Mouse (Mus musculus): ENCODE measurements around the gene Atp9a. TPM values are rescaled to one million over a fixed set of nuclear protein-coding genes. Genes with fewer than 3 reads are reported as not detected.
A peak's percentile ranks its signal among the peaks of the same experiment; 100 is the strongest.

The Atp9a gene
- polyA plus RNA-seq, 1 experiment from 2014 or later, result 12.4 TPM

DNA sequence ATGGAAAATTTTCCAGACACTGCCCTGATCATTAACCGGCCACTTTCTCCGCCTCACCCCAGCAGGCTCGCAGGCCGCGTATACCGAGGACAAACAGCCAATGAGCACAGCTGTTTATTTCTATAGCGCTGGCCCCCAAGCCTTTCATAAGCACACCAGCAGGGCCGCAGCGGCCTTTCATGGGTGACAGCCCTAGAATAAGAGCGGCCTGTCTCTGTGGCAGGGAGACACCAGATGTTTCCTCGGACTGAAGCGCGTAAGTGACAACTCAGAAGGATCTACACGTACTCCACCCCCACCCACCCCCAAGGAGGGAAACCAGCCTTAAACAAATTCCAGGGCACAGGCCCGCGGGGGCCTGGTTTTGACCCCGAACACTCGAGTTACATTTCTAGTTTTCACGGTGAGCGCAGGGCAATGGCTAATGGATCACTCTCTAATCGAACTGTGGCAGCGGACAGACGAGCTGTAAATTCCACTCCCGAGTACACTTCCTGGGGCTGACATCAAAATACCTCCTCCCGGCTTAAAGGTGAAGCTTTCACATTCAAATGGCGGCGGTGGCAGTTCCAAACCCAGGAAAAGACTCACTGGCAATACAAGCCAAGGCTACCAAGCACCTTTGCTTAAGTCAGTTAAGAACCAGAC, 47.7 kb downstream of the Atp9a start:
- Histone ChIP-seq H3K4me3 (ENCODE audit: low read length) (peak overlapping the region; percentile 9; the same call in 1 of the 2 replicates), H3K27ac (ENCODE audit: low read length) (0 out of 2 replicates have a peak overlapping the region, but pooled peaks have one; percentile 6), H3K4me2 (replicated peaks; ENCODE audit: low read depth, low read length) (peak overlapping the region; percentile 49)

DNA sequence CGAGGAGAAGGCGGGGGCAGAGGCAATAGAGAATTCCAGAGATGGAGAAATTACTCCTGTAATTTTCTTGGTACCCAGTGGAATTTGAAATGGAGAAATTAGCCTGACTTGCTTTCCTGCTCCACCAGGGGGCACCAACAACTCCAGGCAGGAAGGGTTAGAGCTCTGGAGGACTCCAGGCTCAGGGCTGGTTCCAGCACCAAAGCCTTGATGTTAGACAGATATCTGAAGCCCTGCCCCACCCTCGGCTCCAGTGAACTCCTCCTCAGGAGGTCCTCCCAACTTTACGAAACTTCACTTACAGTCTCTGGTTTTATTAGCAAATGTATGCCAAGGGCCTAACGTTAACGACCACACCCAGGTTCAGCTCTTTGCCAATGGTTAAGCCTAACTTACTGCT, 50.4 kb downstream of the Atp9a start:
- H3K27me3 ChIP-seq (ENCODE audit: insufficient read depth, low read length), result no peaks in the 10 kb centered on the region
- 50% methylated on average over 6 of the region's 6 CpGs for WGBS
- no peak overlapping the region for H3K4me3 ChIP-seq (ENCODE audit: low read length)
- peaks cover 5% of the 10 kb centered on the region; the same call in 1 of the 2 replicates for H3K9me3 ChIP-seq (ENCODE audit: low read length)
- peaks cover 10% of the 10 kb centered on the region for H3K4me1 ChIP-seq (ENCODE audit: insufficient read depth, low read length)
- no peak overlapping the region for H3K4me2 ChIP-seq (replicated peaks; ENCODE audit: low read depth, low read length)
- ATAC-seq (ENCODE audit: low FRiP score, low TSS enrichment), result no peak
- no peak overlapping the region for H3K9ac ChIP-seq (replicated peaks; ENCODE audit: low read length)
- no peaks in the 10 kb centered on the region for H3K36me3 ChIP-seq (ENCODE audit: insufficient read depth, low read length)
- no peak overlapping the region for H3K27ac ChIP-seq (ENCODE audit: low read length)

More for the DNA sequence above, 47.7 kb downstream of the Atp9a start:
- 0 out of 2 replicates have a peak, but pooled peaks have one; percentile 25 for ATAC-seq (ENCODE audit: low FRiP score, low TSS enrichment)
- peaks cover 10% of the 10 kb centered on the region for H3K4me1 ChIP-seq (ENCODE audit: insufficient read depth, low read length)
- no peaks in the 10 kb centered on the region for H3K36me3 ChIP-seq (ENCODE audit: insufficient read depth, low read length)
- peaks cover 5% of the 10 kb centered on the region; the same call in 1 of the 2 replicates for H3K9me3 ChIP-seq (ENCODE audit: low read length)
- no peaks in the 10 kb centered on the region for H3K27me3 ChIP-seq (ENCODE audit: insufficient read depth, low read length)
- peak overlapping the region; percentile 55 for H3K9ac ChIP-seq (replicated peaks; ENCODE audit: low read length)
- 10% methylated on average over 27 of the region's 27 CpGs for WGBS

DNA sequence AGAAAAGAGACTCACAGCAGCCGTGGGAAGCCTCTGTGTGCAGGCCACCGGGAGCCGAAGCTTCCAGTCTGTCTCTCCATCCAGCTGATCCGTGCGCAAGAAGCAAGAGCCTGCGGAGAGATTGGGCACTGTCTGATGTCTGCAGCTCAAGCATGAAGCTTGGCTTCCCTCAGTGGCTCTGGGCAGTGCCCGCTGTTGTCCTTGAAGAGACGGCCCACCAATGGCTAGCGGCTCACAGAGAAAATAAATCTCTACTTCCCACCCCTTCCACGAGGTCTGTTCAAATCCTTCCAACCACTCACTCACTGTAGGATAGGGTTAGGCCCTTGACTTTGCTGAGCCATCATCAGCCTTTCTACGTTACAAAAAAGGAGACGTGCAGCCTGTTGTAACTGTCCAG, 54.9 kb downstream of the Atp9a start:
- WGBS, result 80% methylated on average over 12 of the region's 12 CpGs
- no peaks in the 10 kb centered on the region for H3K36me3 ChIP-seq (ENCODE audit: insufficient read depth, low read length)
- no peaks in the 10 kb centered on the region for H3K9me3 ChIP-seq (ENCODE audit: low read length)
- no peaks in the 10 kb centered on the region for H3K4me1 ChIP-seq (ENCODE audit: insufficient read depth, low read length)
- H3K27ac ChIP-seq (ENCODE audit: low read length), result no peak overlapping the region
- H3K4me2 ChIP-seq (replicated peaks; ENCODE audit: low read depth, low read length), result no peak overlapping the region
- H3K9ac ChIP-seq (replicated peaks; ENCODE audit: low read length), result no peak overlapping the region
- no peak for ATAC-seq (ENCODE audit: low FRiP score, low TSS enrichment)
- no peaks in the 10 kb centered on the region for H3K27me3 ChIP-seq (ENCODE audit: insufficient read depth, low read length)
- H3K4me3 ChIP-seq (ENCODE audit: low read length), result no peak overlapping the region

DNA sequence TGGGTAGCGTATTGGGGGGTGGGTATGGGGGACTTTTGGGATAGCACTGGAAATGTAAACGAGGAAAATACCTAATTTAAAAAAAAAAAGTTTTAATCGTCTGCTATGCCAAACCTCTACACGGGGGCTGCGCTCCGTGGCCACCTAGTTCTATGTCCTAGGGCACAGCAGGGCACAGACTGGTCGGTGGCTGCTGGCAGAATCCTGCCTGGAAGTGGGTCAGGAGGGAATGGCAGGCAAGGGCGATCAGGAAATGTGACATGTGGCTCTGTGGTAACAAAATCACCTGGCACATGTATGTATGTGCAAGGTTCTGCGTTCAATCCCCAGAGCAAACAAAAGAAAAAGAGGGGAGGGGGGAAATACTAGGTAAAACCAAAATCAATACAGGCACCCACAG, 56.3 kb downstream of the Atp9a start:
- Histone ChIP-seq H3K36me3 (ENCODE audit: insufficient read depth, low read length) (no peaks in the 10 kb centered on the region), H3K27ac (ENCODE audit: low read length) (no peak overlapping the region), H3K4me2 (replicated peaks; ENCODE audit: low read depth, low read length) (no peak overlapping the region), H3K27me3 (ENCODE audit: insufficient read depth, low read length) (no peaks in the 10 kb centered on the region), H3K4me3 (ENCODE audit: low read length) (no peak overlapping the region), H3K9ac (replicated peaks; ENCODE audit: low read length) (no peak overlapping the region), H3K9me3 (ENCODE audit: low read length) (no peaks in the 10 kb centered on the region), H3K4me1 (ENCODE audit: insufficient read depth, low read length) (no peaks in the 10 kb centered on the region)
- no peak for ATAC-seq (ENCODE audit: low FRiP score, low TSS enrichment)
- 92% methylated on average over 9 of the region's 9 CpGs for WGBS

DNA sequence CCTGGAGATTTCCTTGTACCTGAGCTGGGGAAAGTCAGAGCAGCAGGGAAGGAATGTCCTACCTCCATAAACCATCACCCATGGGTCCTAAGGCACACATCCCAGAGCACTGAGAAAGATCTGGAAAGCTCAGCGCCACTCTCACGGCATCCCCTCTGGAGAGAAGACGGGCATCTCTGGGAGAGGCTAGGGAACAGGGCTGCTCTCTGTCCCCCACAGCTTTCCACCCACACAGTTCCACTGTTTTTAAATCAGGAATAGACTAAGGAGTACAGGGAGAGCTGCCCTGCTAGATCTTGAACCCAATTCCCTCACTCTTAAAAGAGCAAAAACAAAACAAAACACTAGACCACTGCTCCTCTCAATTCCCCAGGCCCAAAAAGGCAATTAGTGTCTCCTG, 57.5 kb downstream of the Atp9a start:
- peaks cover under 1% of the 10 kb centered on the region; the same call in 1 of the 2 replicates for H3K9me3 ChIP-seq (ENCODE audit: low read length)
- H3K36me3 ChIP-seq (ENCODE audit: insufficient read depth, low read length), result no peaks in the 10 kb centered on the region
- ATAC-seq (ENCODE audit: low FRiP score, low TSS enrichment), result no peak
- no peak overlapping the region for H3K4me3 ChIP-seq (ENCODE audit: low read length)
- no peaks in the 10 kb centered on the region for H3K4me1 ChIP-seq (ENCODE audit: insufficient read depth, low read length)
- H3K9ac ChIP-seq (replicated peaks; ENCODE audit: low read length), result no peak overlapping the region
- WGBS, result 85% methylated on average over 3 of the region's 3 CpGs
- no peaks in the 10 kb centered on the region for H3K27me3 ChIP-seq (ENCODE audit: insufficient read depth, low read length)
- no peak overlapping the region for H3K4me2 ChIP-seq (replicated peaks; ENCODE audit: low read depth, low read length)
- H3K27ac ChIP-seq (ENCODE audit: low read length), result no peak overlapping the region

DNA sequence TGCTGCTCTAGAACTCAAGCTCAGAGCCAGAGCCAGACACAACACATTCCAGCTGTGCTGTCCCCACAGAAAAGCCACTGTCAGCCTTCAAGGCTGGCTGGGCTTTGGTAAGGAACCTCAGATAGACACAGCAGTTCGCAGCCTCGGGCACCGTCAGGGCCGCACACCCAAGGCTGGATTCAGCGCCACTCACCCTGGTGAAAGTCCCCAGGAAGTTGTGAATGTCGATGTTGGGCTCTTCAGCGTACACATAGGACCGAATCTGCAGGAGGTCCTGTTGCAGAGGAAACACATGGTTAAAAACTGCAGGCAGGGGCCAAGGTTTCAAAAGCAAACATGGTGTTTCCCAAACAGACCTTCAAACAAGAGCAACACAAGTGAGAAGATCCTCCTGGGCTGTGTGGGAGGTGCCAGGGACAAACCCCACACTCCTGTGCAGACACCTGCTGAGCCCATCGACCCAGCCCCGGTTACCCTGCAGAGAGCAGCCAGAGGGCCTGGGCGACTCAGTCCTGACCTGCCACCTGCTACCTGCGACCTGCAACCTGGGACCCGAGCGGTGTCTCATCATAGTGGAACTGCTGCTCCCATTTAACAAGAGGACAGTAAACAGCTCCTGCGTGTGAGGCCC, 58.6 kb downstream of the Atp9a start:
- H3K4me3 ChIP-seq (ENCODE audit: low read length), result no peak overlapping the region
- peaks cover 3% of the 10 kb centered on the region; the same call in 1 of the 2 replicates for H3K9me3 ChIP-seq (ENCODE audit: low read length)
- WGBS, result 56% methylated on average over 15 of the region's 15 CpGs
- no peaks in the 10 kb centered on the region for H3K36me3 ChIP-seq (ENCODE audit: insufficient read depth, low read length)
- H3K27ac ChIP-seq (ENCODE audit: low read length), result no peak overlapping the region
- H3K9ac ChIP-seq (replicated peaks; ENCODE audit: low read length), result no peak overlapping the region
- no peaks in the 10 kb centered on the region; the same call in 1 of the 2 replicates for H3K27me3 ChIP-seq (ENCODE audit: insufficient read depth, low read length)
- no peaks in the 10 kb centered on the region for H3K4me1 ChIP-seq (ENCODE audit: insufficient read depth, low read length)
- no peak for ATAC-seq (ENCODE audit: low FRiP score, low TSS enrichment)
- no peak overlapping the region for H3K4me2 ChIP-seq (replicated peaks; ENCODE audit: low read depth, low read length)

DNA sequence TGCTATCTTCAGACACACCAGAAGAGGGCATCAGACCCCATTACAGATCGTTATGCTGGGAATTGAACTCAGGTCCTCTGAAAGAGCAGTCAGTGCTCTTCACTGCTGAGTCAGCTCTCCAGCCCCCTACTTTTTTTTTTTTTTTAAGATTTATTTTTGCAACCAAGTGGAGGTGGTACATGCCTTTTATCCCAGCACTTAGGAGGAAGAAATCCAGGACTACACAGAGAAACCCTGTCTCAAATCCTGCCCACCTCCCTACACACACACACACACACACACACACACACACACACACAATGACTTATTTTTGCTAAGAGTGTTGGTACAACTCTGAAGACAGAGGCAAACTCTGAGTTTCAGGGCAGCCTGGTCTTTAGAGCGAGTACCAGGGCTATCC, 59.5 kb downstream of the Atp9a start:
- H3K9me3 ChIP-seq (ENCODE audit: low read length), result peaks cover 3% of the 10 kb centered on the region; the same call in 1 of the 2 replicates
- no peak overlapping the region for H3K4me2 ChIP-seq (replicated peaks; ENCODE audit: low read depth, low read length)
- H3K4me3 ChIP-seq (ENCODE audit: low read length), result no peak overlapping the region
- H3K9ac ChIP-seq (replicated peaks; ENCODE audit: low read length), result no peak overlapping the region
- H3K27me3 ChIP-seq (ENCODE audit: insufficient read depth, low read length), result no peaks in the 10 kb centered on the region; the same call in 1 of the 2 replicates
- WGBS, result 88% methylated on average over 2 of the region's 2 CpGs
- no peak overlapping the region for H3K27ac ChIP-seq (ENCODE audit: low read length)
- no peaks in the 10 kb centered on the region for H3K4me1 ChIP-seq (ENCODE audit: insufficient read depth, low read length)
- no peak for ATAC-seq (ENCODE audit: low FRiP score, low TSS enrichment)
- no peaks in the 10 kb centered on the region for H3K36me3 ChIP-seq (ENCODE audit: insufficient read depth, low read length)

DNA sequence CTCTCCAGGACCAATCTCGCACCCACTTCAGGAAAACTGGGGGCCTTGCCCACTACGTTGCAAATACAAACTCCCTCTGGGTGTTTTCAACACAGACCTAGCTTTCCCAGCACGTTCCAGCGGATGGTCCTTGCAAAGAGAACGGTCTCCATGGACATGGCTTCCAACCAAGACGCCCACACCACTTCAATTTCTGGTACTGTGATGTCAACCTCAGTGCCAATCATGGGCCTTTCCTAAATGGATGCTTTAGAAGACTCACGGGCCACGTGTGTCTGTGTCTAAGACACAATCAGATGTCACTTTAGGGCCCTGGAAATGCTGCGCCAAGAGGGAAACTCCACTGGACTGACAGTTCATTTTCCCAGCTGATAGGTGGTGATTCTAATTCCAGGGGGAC, 60.7 kb downstream of the Atp9a start:
- H3K27me3 ChIP-seq (ENCODE audit: insufficient read depth, low read length), result no peaks in the 10 kb centered on the region; the same call in 1 of the 2 replicates
- H3K4me3 ChIP-seq (ENCODE audit: low read length), result no peak overlapping the region
- H3K9ac ChIP-seq (replicated peaks; ENCODE audit: low read length), result no peak overlapping the region
- H3K27ac ChIP-seq (ENCODE audit: low read length), result no peak overlapping the region
- no peak for ATAC-seq (ENCODE audit: low FRiP score, low TSS enrichment)
- 91% methylated on average over 9 of the region's 9 CpGs for WGBS
- no peaks in the 10 kb centered on the region for H3K4me1 ChIP-seq (ENCODE audit: insufficient read depth, low read length)
- peaks cover 3% of the 10 kb centered on the region; the same call in 1 of the 2 replicates for H3K9me3 ChIP-seq (ENCODE audit: low read length)
- H3K4me2 ChIP-seq (replicated peaks; ENCODE audit: low read depth, low read length), result no peak overlapping the region
- no peaks in the 10 kb centered on the region for H3K36me3 ChIP-seq (ENCODE audit: insufficient read depth, low read length)

DNA sequence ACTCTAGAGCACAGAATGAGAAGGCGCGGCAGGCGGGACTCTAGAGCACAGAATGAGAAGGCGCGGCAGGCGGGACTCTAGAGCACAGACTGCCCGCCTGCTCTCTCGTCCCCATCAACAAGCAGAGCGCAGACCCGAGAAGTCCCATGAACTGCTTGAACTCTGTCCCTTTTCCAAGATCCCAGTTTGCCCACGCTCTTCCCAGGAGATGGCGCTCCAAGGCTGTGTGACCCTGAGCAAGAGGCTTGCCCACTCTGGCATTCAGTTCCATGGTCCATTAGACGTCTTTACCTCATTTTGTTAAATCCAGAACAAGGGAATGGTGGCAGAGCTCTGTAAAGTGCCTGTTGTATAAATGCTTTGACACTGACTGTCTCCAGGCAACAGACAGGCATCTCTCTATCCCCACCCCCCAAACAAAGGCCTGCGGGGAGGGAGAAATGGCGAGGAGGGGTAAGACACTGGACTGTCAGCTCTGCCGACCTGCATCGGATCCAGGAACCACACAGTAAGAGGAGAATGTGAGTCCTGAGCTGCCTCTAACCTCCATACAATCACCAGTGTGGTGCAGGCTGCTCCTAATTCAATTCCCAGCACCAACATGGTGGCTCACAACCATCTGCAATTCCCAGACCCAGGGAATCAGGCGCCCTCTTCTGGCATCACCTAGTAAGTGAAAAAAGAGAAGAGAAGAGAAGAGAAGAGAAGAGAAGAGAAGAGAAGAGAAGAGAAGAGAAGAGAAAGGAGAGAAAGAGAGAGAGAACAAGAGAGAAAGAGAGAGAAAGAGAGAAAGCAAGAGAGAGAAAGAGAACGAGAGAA, 62.6 kb downstream of the Atp9a start:
- H3K4me3 ChIP-seq (ENCODE audit: low read length), result no peak overlapping the region
- H3K27me3 ChIP-seq (ENCODE audit: insufficient read depth, low read length), result no peaks in the 10 kb centered on the region; the same call in 1 of the 2 replicates
- no peak for ATAC-seq (ENCODE audit: low FRiP score, low TSS enrichment)
- H3K9ac ChIP-seq (replicated peaks; ENCODE audit: low read length), result no peak overlapping the region
- WGBS, result 68% methylated on average over 19 of the region's 19 CpGs
- no peak overlapping the region for H3K27ac ChIP-seq (ENCODE audit: low read length)
- peaks cover 3% of the 10 kb centered on the region; the same call in 1 of the 2 replicates for H3K9me3 ChIP-seq (ENCODE audit: low read length)
- H3K36me3 ChIP-seq (ENCODE audit: insufficient read depth, low read length), result 0 out of 2 replicates have a peak, but pooled peaks cover under 1% of the 10 kb centered on the region
- H3K4me2 ChIP-seq (replicated peaks; ENCODE audit: low read depth, low read length), result no peak overlapping the region
- no peaks in the 10 kb centered on the region for H3K4me1 ChIP-seq (ENCODE audit: insufficient read depth, low read length)
